Mouse (Mus musculus) hematopoietic stem cell, adult 5-6 weeks (primary cell): ENCODE measurements around the gene Tacc3. TPM values are rescaled to one million over a fixed set of nuclear protein-coding genes. Genes with fewer than 3 reads are reported as not detected.
A peak's percentile ranks its signal among the peaks of the same experiment; 100 is the strongest.

Experiments used
- ATAC-seq, 2 experiments: fragments of 125-278 bp in 1 of 2; replicated peaks in 1 of 2; 2 replicates each; pipeline ENCODE4 v1.8.0; 2016 to 2017; ENCODE audit warnings: inconsistent platforms in 2 of 2, mild to moderate bottlenecking in 2 of 2, moderate number of reproducible peaks in 2 of 2, low read depth in 1 of 2, moderate TSS enrichment in 1 of 2; ENCODE audit not compliant: low FRiP score in 2 of 2, poor library complexity in 2 of 2, severe bottlenecking in 2 of 2, insufficient read depth in 1 of 2, low TSS enrichment in 1 of 2
- total RNA-seq: library from RNA; stranded (forward); fragments of 172-1452, 232-1000 nt; gene quantifications from 2 replicates; pipeline ENCODE4 v1.2.3, GENCODE M21; 2017

Gene Tacc3
- total RNA-seq, 1 experiment from 2014 or later = 103 TPM

DNA sequence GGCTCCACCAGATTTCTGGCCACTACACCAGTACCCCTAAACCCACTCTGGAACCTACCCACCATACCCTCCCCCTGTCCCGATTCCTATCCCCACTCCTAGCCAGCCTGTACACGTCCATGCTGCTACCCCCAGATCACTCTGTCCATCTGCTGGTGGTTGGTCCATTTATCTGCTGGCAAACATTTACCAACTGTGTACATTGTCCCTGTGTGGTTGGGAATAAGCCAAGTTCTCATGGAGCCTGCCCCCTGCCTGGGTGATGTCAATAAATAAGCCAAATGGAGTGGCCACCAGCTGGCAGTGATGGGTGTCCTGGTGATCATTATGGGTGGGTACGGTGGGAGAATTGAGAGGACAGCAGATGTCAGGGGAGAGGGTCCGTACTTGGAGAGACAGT lies 29.2 kb downstream of the Tacc3 start:
- no peak for ATAC-seq

GRCm38 (mm10) chr5:33688278-33689220 lies 30.6 kb downstream of the Tacc3 start:
- no peak for ATAC-seq

GRCm38 (mm10) chr5:33689221-33689844 lies 31.4 kb downstream of the Tacc3 start:
- ATAC-seq = no peak

DNA sequence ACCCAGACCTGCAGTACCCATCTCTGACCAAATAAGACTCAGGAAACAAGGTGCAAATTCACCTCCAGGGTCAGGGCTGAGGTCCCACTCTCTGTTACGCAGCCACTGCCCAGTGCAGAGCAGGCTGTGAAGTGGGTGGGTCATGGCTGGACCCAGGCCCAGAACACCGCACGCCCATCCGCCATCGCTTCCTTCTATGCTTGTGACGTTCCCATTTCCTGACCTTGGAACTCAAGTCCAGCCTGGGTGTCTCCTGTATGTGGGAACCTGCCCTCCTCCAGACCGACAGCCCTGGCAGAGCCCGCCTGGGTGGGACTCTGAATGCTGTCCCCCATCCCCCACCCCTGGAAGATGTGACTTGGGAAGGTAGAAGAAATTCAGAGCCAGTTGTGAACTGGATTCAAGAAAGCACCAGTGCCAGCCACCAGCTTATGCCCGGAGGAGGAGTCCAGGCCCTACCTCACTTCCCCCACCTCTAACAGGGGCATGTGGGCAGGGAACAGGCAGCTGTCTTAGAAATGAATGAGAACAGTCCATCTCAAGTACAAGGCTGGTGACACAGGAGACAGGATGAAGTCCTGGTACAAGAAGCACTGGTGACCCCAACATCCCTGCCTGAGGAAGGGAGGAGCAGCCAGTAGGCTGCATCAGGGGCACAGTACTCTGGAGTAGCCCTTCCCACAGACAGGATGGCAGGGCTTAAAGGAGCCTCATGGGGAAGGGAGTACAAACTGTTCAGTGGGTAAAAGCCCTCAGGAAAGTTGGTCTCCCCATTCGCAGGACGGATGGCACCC lies 32.1 kb downstream of the Tacc3 start:
- ATAC-seq = no peak

GRCm38 (mm10) chr5:33692393-33692792 lies 34.5 kb downstream of the Tacc3 start:
- ATAC-seq = peak; percentile 78 to 85

DNA sequence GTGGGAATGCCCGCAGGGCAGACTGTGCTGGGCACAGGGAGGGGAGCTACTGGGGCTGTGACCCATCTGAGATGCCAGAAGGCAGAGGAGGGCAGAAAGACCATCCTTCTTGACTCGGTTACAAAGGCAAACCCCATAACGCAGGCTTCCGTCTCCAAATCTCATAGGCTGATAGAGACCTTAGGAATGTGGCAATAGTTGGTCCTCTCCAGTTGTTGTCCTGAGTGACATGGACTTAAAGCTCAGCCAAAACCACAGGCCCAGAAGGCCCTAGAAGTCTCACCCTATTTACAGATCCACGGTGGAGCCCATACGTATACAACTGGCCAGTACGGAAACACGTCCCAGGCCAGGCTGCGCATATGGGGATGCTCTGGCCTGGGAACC lies 36.5 kb downstream of the Tacc3 start:
- no peak for ATAC-seq

DNA sequence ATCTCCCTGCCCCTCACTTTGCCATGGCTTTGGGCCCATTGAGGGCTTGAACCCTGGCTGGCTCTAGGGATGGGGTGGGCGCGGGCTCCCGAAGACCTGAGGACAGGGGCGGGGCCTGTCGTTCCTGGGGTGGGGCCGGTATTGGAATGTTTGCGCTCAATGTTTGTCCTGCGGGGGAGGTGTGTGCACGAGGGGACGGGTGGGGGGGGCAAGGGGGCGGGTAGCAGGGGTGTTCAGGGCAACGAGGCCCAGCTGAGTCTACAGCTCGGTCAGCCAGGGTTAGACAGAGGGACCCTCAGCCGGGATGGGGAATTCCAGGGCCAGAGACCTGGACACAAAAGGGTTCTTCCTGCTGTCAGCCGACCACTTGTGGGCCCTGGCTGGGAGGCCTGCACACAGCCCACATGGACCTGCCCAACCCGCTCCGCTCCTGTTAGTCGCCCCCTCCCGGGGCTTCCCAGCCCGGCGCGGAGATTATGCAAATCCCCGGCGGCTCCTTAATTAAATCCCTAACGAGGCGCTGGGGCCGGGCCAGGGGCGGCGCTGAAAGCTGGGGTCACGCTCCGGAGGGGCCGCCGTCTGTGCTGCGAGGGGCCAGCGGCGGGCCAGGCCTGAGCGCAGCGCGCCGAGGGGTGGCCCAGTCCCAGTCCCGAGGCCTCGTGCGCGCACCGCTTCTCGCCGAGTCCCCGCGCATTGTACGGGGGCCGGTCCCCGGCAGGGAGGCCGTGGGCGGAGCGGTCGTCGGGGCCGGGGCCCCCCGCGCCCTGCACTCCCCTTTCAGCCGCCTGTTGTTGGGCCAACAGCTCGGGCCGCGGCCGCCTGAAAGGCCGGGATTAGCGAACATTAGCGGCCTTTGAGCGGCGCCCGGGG lies 37.2 kb downstream of the Tacc3 start:
- ATAC-seq = no peak

GRCm38 (mm10) chr5:33695718-33696121 lies 37.8 kb downstream of the Tacc3 start:
- no peak for ATAC-seq

DNA sequence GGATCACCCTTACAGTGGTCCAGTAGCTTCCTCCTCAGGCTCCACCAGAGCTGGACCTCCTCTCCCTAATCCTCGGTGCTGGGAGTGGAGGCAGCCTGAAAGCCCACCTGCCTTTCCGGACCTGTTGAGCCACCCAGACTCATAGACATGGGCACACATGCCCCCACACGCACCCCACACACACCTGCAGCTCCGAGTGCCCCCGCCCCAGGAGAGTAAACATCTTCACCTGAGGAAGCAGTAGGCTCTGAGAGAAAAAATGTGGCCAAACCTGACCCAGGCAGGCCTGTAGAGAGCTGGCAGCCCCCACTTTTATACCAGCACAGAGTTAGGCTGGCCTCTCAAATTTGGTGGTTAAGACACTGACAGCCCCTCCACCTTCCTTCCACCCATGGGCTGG lies 38.5 kb downstream of the Tacc3 start:
- ATAC-seq = no peak

DNA sequence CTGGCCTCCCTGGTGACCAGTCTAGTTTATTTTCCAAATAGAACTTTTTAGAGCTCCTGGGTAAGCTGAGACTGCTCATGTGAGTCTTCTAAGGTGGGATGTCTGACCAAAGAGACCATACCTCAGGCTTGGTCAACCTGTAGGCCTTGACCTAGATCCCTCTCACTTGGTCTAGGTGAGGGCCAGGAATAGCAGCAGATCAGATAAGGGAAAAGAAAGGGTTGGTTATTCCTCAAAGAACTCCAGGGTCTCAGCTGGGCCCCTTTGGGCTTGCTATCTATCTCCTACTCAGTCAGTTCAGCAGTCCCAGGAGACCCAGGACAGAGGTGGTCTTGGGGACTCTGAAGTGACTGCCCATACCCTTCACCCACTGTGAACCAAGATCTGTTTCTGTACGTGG lies 39.6 kb downstream of the Tacc3 start:
- no peak for ATAC-seq

DNA sequence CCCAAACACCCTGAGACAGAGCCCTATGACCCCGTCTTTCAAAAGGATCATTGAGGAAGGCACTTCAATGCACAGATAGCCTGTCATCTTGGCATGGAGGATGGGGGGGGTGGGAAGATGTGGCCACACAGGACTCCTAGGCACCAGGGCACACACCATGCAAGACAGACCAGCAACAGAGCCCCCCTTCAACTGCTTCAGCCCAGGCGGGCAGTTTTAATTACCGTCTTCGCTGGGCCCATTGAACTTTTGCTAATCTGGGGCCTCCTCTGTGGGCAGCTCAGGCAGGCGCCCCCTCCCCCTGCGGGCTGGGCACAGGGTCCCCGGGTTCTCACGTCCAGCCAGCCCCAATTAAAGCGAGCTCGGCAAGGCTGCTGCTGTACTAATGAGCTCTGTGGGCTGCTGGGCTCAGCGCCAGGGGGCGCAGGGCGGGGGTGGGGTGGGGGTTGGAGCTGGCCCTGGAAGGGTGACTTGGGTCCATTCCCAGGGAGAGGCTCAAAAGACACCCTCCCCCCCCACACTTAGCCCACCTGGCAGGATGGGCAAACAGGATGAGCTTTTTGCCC lies 40.1 kb downstream of the Tacc3 start:
- ATAC-seq = no peak

DNA sequence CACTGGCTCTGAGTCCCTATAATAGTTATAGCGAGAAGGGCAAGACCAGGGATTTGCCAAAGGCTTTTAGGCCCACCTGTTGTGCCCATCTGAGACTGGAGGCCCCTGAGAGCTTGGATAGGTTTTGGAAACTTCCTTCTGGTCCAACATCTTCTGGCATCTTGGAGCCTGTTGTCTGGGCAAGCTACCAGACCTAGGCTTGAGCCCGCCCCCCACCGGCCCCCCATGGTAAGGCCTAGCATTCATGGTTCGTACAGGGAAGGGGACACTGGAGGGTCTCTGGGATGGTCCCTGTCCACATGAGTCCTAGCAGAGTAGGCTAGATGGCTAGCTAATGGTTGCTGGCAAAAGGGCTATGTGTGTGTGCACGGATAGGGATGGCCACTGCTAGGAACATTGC lies 40.7 kb downstream of the Tacc3 start:
- ATAC-seq = no peak

GRCm38 (mm10) chr5:33700010-33700409 lies 42.1 kb downstream of the Tacc3 start:
- ATAC-seq = no peak

DNA sequence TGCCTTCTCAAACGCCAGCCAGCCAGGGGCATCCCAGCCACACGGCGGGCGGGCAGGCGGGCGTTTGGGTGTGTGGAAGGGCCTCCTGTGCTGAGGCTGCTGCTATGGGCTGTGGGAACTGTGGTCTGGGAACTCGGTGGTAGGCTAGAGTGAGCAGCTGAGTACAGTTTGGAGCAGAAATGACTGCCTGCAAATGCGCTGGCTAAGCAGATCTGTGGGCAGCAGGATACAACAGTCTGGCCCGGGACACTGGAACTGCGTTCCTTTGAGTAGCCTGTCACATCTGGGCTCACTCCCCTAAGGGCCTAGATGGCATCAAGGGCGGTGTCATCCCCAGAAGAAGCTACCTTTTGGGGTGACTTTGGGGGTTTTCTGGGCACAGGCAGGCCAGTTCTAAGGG lies 43.9 kb downstream of the Tacc3 start:
- no peak for ATAC-seq

- no peak for ATAC-seq
Observed at GRCm38 (mm10) chr5:33703999-33704398, 46.1 kb downstream of the Tacc3 start.

- ATAC-seq = no peak
Observed at GRCm38 (mm10) chr5:33704945-33705611, 47.1 kb downstream of the Tacc3 start.
